Mouse (Mus musculus) cerebral cortex, adult 2 months (tissue): Measurements from ENCODE around the gene Rem2.

ENCODE experiments used
- WGBS: fragments of 180-500 bp; shearing (Covaris S2); methylation state at CpG from one replicate; pipeline ENCODE4 v1.1.7; 2018; 5-methylcytosine and 5-hydroxymethylcytosine counted together

The Rem2 gene

GRCm38 (mm10) chr14:54492345-54493131, 16.6 kb downstream of the Rem2 start:
- 47% methylated on average over 18 of the region's 18 CpGs for WGBS

GRCm38 (mm10) chr14:54493236-54493635, 17.3 kb downstream of the Rem2 start:
- WGBS = 87% methylated on average over 5 of the region's 5 CpGs

GRCm38 (mm10) chr14:54494234-54494633, 18.3 kb downstream of the Rem2 start:
- 4% methylated on average over 3 of the region's 3 CpGs for WGBS

- WGBS = 87% methylated on average over 14 of the region's 14 CpGs
Measured at GRCm38 (mm10) chr14:54496706-54497105, 20.8 kb downstream of the Rem2 start.

GRCm38 (mm10) chr14:54499330-54499729, 23.4 kb downstream of the Rem2 start:
- 93% methylated on average over 2 of the region's 2 CpGs for WGBS

- WGBS = 87% methylated on average over 2 of the region's 2 CpGs
Measured at GRCm38 (mm10) chr14:54501365-54501764, 25.5 kb downstream of the Rem2 start.

- WGBS = 90% methylated on average over 2 of the region's 2 CpGs
Measured at GRCm38 (mm10) chr14:54503092-54503491, 27.2 kb downstream of the Rem2 start.

- 92% methylated on average over 9 of the region's 9 CpGs for WGBS
Measured at GRCm38 (mm10) chr14:54509774-54510173, 33.9 kb downstream of the Rem2 start.

GRCm38 (mm10) chr14:54516710-54517310, 40.9 kb downstream of the Rem2 start:
- WGBS = 2% methylated on average over 17 of the region's 17 CpGs

- WGBS = 34% methylated on average over 6 of the region's 6 CpGs
Measured at GRCm38 (mm10) chr14:54523600-54523999, 47.7 kb downstream of the Rem2 start.

- WGBS = 3% methylated on average over 18 of the region's 18 CpGs
Measured at GRCm38 (mm10) chr14:54527227-54528006, 51.5 kb downstream of the Rem2 start.

GRCm38 (mm10) chr14:54528007-54528393, 52.1 kb downstream of the Rem2 start:
- 19% methylated on average over 5 of the region's 5 CpGs for WGBS

GRCm38 (mm10) chr14:54528446-54529111, 52.7 kb downstream of the Rem2 start:
- WGBS = 22% methylated on average over 17 of the region's 17 CpGs
